Mouse (Mus musculus) kidney, postnatal 0 days (tissue): ENCODE measurements at regions not wholly inside any gene's neighbourhood (a gene's known extent, or its start where the extent isn't known, plus 50 kb on each side); places are given as distances from the start of the nearest gene placed in this dataset.

Source experiments
- ATAC-seq: fragments of 200-750 bp; cut with Nextera tagmentation; replicated peaks from 2 replicates; pipeline ENCODE4 v1.8.0; 2017; ENCODE audit warnings: low read depth, moderate number of reproducible peaks, moderate TSS enrichment, moderate library complexity; ENCODE audit not compliant: low FRiP score
- DNase-seq: peaks from one replicate; pipeline ENCODE4 v3.0.0-alpha.2; 2016; ENCODE audit warnings: low spot score
- H3K27ac ChIP-seq: fragments of 300-500 bp; sonication (generic); 2 replicates; pipeline ENCODE4 v1.5.1; 2014; ENCODE audit warnings: mild to moderate bottlenecking
- H3K27me3 ChIP-seq: fragments of 300-500 bp; sonication (generic); 2 replicates; pipeline ENCODE4 v1.6.1; 2014; ENCODE audit warnings: low read length, mixed read lengths; ENCODE audit not compliant: insufficient read depth
- H3K36me3 ChIP-seq: fragments of 300-500 bp; sonication (generic); 2 replicates; pipeline ENCODE4 v1.6.1; 2014; ENCODE audit warnings: low read length, mixed read lengths; ENCODE audit not compliant: insufficient read depth
- H3K4me1 ChIP-seq: fragments of 300-500 bp; sonication (generic); replicated peaks from 2 replicates; pipeline ENCODE4 v1.6.1; 2014; ENCODE audit warnings: antibody characterized with exemption, low read length, mixed read lengths; ENCODE audit not compliant: insufficient read depth
- H3K4me2 ChIP-seq: fragments of 300-500 bp; sonication (generic); 2 replicates; pipeline ENCODE4 v1.6.1; 2014; ENCODE audit warnings: mild to moderate bottlenecking, low read length, moderate library complexity, mixed read lengths
- H3K4me3 ChIP-seq: fragments of 300-500 bp; sonication (generic); replicated peaks from 2 replicates; pipeline ENCODE4 v1.5.1; 2014; ENCODE audit warnings: low read depth, low read length
- H3K9ac ChIP-seq: fragments of 300-500 bp; sonication (generic); 2 replicates; pipeline ENCODE4 v1.6.1; 2014; ENCODE audit warnings: low read depth, low read length
- H3K9me3 ChIP-seq: fragments of 300-500 bp; sonication (generic); replicated peaks from 2 replicates; pipeline ENCODE4 v1.6.1; 2016; ENCODE audit warnings: low read length, inconsistent platforms, mixed read lengths
- CTCF ChIP-seq: IDR thresholded peaks from 2 replicates; pipeline ENCODE4 v1.5.1; 2016; ENCODE audit warnings: antibody characterized with exemption, low read depth, mild to moderate bottlenecking, moderate library complexity
- WGBS: fragments of 180-500 bp; shearing (Covaris S2); extraction: QIAGEN DNeasy Blood & Tissue Kit; methylation state at CpG from one replicate; pipeline ENCODE4 v1.1.7; 2014; 5-methylcytosine and 5-hydroxymethylcytosine counted together

- Histone ChIP-seq H3K36me3 (no peaks in the 10 kb centered on the region), H3K9me3 (no peaks in the 10 kb centered on the region), H3K4me1 (no peaks in the 10 kb centered on the region), H3K27me3 (no peaks in the 10 kb centered on the region), H3K4me3 (no peak overlapping the region), H3K9ac (no peak overlapping the region), H3K27ac (no peak overlapping the region), H3K4me2 (no peak overlapping the region)
- no peak for TF ChIP-seq CTCF
- ATAC-seq (no peak), DNase-seq (no peak)
- WGBS: 57% methylated on average over 1 of the region's 1 CpGs
These were observed 2012.6 kb downstream of the Poteg start for GRCm38 (mm10) chr8:29460119-29460518.

- ATAC-seq: no peak
- Histone ChIP-seq H3K9ac (no peak overlapping the region), H3K36me3 (no peaks in the 10 kb centered on the region), H3K27me3 (no peaks in the 10 kb centered on the region), H3K9me3 (no peaks in the 10 kb centered on the region), H3K4me2 (no peak overlapping the region), H3K4me1 (no peaks in the 10 kb centered on the region), H3K4me3 (no peak overlapping the region), H3K27ac (no peak overlapping the region)
- no peak for TF ChIP-seq CTCF
- DNase-seq: no peak
- 75% methylated on average over 2 of the region's 2 CpGs for WGBS
These were observed 2045.5 kb downstream of the Poteg start for GRCm38 (mm10) chr8:29492931-29493330.

- ATAC-seq: no peak
These were observed 2079.9 kb downstream of the Poteg start for GRCm38 (mm10) chr8:29527327-29527726.

GRCm38 (mm10) chr8:29531565-29531964 is 2084.1 kb downstream of the Poteg start:
- Histone ChIP-seq H3K4me3 (no peak overlapping the region), H3K27ac (no peak overlapping the region), H3K4me2 (no peak overlapping the region), H3K27me3 (no peaks in the 10 kb centered on the region), H3K36me3 (no peaks in the 10 kb centered on the region), H3K9ac (no peak overlapping the region), H3K4me1 (no peaks in the 10 kb centered on the region), H3K9me3 (no peaks in the 10 kb centered on the region)
- no peak; the same call in 1 of the 2 replicates for ATAC-seq
- no peak for TF ChIP-seq CTCF
- no peak for DNase-seq
- 54% methylated on average over 4 of the region's 4 CpGs for WGBS

More at GRCm38 (mm10) chr8:29527327-29527726, 2079.9 kb downstream of the Poteg start:
- Histone ChIP-seq H3K27me3 (no peaks in the 10 kb centered on the region), H3K4me1 (no peaks in the 10 kb centered on the region), H3K36me3 (no peaks in the 10 kb centered on the region), H3K27ac (no peak overlapping the region), H3K9me3 (no peaks in the 10 kb centered on the region), H3K9ac (no peak overlapping the region), H3K4me3 (no peak overlapping the region), H3K4me2 (no peak overlapping the region)
- no peak for DNase-seq
- no peak for TF ChIP-seq CTCF
- WGBS: 88% methylated on average over 1 of the region's 1 CpGs

GRCm38 (mm10) chr8:29538016-29538415 is 2090.5 kb downstream of the Poteg start:
- ATAC-seq: no peak
- no peak overlapping the region for H3K9ac ChIP-seq
- WGBS: 70% methylated on average over 2 of the region's 2 CpGs
- H3K36me3 ChIP-seq: no peaks in the 10 kb centered on the region
- no peak overlapping the region for H3K4me2 ChIP-seq
- no peaks in the 10 kb centered on the region for H3K4me1 ChIP-seq
- TF ChIP-seq CTCF: no peak
- no peak for DNase-seq
- no peaks in the 10 kb centered on the region for H3K27me3 ChIP-seq
- H3K4me3 ChIP-seq: no peak overlapping the region
- no peaks in the 10 kb centered on the region for H3K9me3 ChIP-seq
- H3K27ac ChIP-seq: no peak overlapping the region

GRCm38 (mm10) chr8:29539856-29540255 is 2092.4 kb downstream of the Poteg start:
- Histone ChIP-seq H3K4me2 (no peak overlapping the region), H3K4me1 (no peaks in the 10 kb centered on the region), H3K4me3 (no peak overlapping the region), H3K9ac (no peak overlapping the region), H3K27ac (no peak overlapping the region), H3K27me3 (no peaks in the 10 kb centered on the region), H3K36me3 (no peaks in the 10 kb centered on the region), H3K9me3 (no peaks in the 10 kb centered on the region)
- no peak for ATAC-seq
- 65% methylated on average over 3 of the region's 3 CpGs for WGBS
- TF ChIP-seq CTCF: no peak
- DNase-seq: no peak

- Histone ChIP-seq H3K27ac (no peak overlapping the region), H3K9ac (no peak overlapping the region), H3K4me1 (no peaks in the 10 kb centered on the region), H3K4me3 (no peak overlapping the region), H3K36me3 (no peaks in the 10 kb centered on the region), H3K4me2 (no peak overlapping the region), H3K27me3 (no peaks in the 10 kb centered on the region), H3K9me3 (no peaks in the 10 kb centered on the region)
- 76% methylated on average over 5 of the region's 5 CpGs for WGBS
- DNase-seq (no peak), ATAC-seq (no peak)
- no peak for TF ChIP-seq CTCF
These were observed 2096.7 kb downstream of the Poteg start for GRCm38 (mm10) chr8:29544142-29544541.
